Mouse (Mus musculus) MEL (cell line): ENCODE results near the gene Zfp553. TPM values are rescaled to one million over a fixed set of nuclear protein-coding genes. Genes with fewer than 3 reads are reported as not detected.

Source experiments
- DNase-seq: peaks from one replicate; pipeline ENCODE4 v3.0.0; 2011; ENCODE audit warnings: low read depth, low spot score
- H3K27ac ChIP-seq: 2 replicates; pipeline ENCODE4 v1.5.1; 2012; ENCODE audit warnings: low read depth, mild to moderate bottlenecking, control low read depth, low read length, moderate library complexity; ENCODE audit not compliant: control insufficient read depth
- H3K27me3 ChIP-seq, 2 experiments: fragments of 150-350 bp in 1 of 2; sonication (generic) in 1 of 2; 2 replicates each; pipeline ENCODE4 v1.6.1; 2012; ENCODE audit warnings: low read length in 2 of 2, mild to moderate bottlenecking in 2 of 2, improper control_type of control experiment in 1 of 2, moderate library complexity in 1 of 2; ENCODE audit not compliant: insufficient read depth in 2 of 2, control insufficient read depth in 1 of 2
- H3K36me3 ChIP-seq, 2 experiments: 2 replicates each; pipeline ENCODE4 v1.6.1; 2012 to 2014; ENCODE audit warnings: low read length in 2 of 2, improper control_type of control experiment in 1 of 2, inconsistent platforms in 1 of 2, mild to moderate bottlenecking in 1 of 2; ENCODE audit not compliant: insufficient read depth in 2 of 2, control insufficient read depth in 1 of 2
- H3K4me1 ChIP-seq, 2 experiments: fragments of 150-350 bp in 1 of 2; sonication (generic) in 1 of 2; 2 replicates each; pipeline ENCODE4 v1.6.1; 2012; ENCODE audit warnings: low read length in 2 of 2, improper control_type of control experiment in 1 of 2, mild to moderate bottlenecking in 1 of 2; ENCODE audit not compliant: insufficient read depth in 2 of 2, control insufficient read depth in 1 of 2
- H3K4me3 ChIP-seq, 2 experiments: fragments of 150-350 bp in 1 of 2; sonication (generic) in 1 of 2; 2 replicates each; pipeline ENCODE4 v1.5.1; 2012; ENCODE audit warnings: low read depth in 2 of 2, low read length in 2 of 2, mild to moderate bottlenecking in 2 of 2, moderate library complexity in 2 of 2, control low read depth in 1 of 2, improper control_type of control experiment in 1 of 2; ENCODE audit not compliant: control insufficient read depth in 1 of 2, insufficient read depth in 1 of 2
- H3K79me2 ChIP-seq: 2 replicates; pipeline ENCODE4 v1.6.1; 2012; ENCODE audit warnings: mild to moderate bottlenecking, low read length, moderate library complexity; ENCODE audit not compliant: control insufficient read depth, poor library complexity, insufficient read depth
- H3K9ac ChIP-seq: 2 replicates; pipeline ENCODE4 v1.6.1; 2012; ENCODE audit warnings: low read depth, mild to moderate bottlenecking, control low read depth, low read length, moderate library complexity; ENCODE audit not compliant: control insufficient read depth, poor library complexity, severe bottlenecking
- H3K9me3 ChIP-seq: fragments of 150-350 bp; sonication (generic); replicated peaks from 2 replicates; pipeline ENCODE4 v1.6.1; 2012; ENCODE audit warnings: mild to moderate bottlenecking, low read length, improper control_type of control experiment, moderate library complexity; ENCODE audit not compliant: insufficient read depth
- BHLHE40 ChIP-seq: IDR thresholded peaks from 2 replicates; pipeline ENCODE4 v1.6.1; 2012; ENCODE audit warnings: low read depth, mild to moderate bottlenecking, inconsistent platforms, low read length, improper control_type of control experiment, borderline replicate concordance
- CHD2 ChIP-seq: IDR thresholded peaks from 2 replicates; pipeline ENCODE4 v1.6.1; 2011; ENCODE audit warnings: low read length, improper control_type of control experiment
- CTCF ChIP-seq, 3 experiments: IDR thresholded peaks in 2 of 3; conservative IDR thresholded peaks in 1 of 3; 2 replicates each; pipeline ENCODE4 v1.5.1; 2011 to 2012; ENCODE audit warnings: low read length in 3 of 3, low read depth in 2 of 3, mild to moderate bottlenecking in 2 of 3, improper control_type of control experiment in 1 of 3, inconsistent platforms in 1 of 3, mixed read lengths in 1 of 3, moderate library complexity in 1 of 3; ENCODE audit not compliant: control insufficient read depth in 1 of 3, insufficient read depth in 1 of 3, poor library complexity in 1 of 3, severe bottlenecking in 1 of 3
- E2F4 ChIP-seq: IDR thresholded peaks from 2 replicates; pipeline ENCODE4 v1.6.1; 2011; ENCODE audit warnings: low read depth, low read length, improper control_type of control experiment, borderline replicate concordance
- EP300 ChIP-seq, 2 experiments: IDR thresholded peaks; 2 replicates each; pipeline ENCODE4 v1.6.1; 2011; ENCODE audit warnings: improper control_type of control experiment in 2 of 2, low read length in 2 of 2, low read depth in 1 of 2, mild to moderate bottlenecking in 1 of 2
- ETS1 ChIP-seq: IDR thresholded peaks from 2 replicates; pipeline ENCODE4 v1.6.1; 2012; ENCODE audit warnings: low read depth, mild to moderate bottlenecking, inconsistent platforms, low read length, improper control_type of control experiment, moderate library complexity
- GABPA ChIP-seq: IDR thresholded peaks from 2 replicates; pipeline ENCODE4 v1.6.1; 2012; ENCODE audit warnings: low read depth, mild to moderate bottlenecking, inconsistent platforms, low read length, improper control_type of control experiment, moderate library complexity
- GATA1 ChIP-seq: IDR thresholded peaks from 2 replicates; pipeline ENCODE4 v1.6.1; 2011; ENCODE audit warnings: low read depth, low read length, improper control_type of control experiment
- HCFC1 ChIP-seq: IDR thresholded peaks from 2 replicates; pipeline ENCODE4 v1.6.1; 2012; ENCODE audit warnings: low read depth, mild to moderate bottlenecking, inconsistent platforms, low read length, improper control_type of control experiment, moderate library complexity
- KAT2A ChIP-seq: conservative IDR thresholded peaks from 2 replicates; pipeline ENCODE4 v1.6.1; 2012; ENCODE audit warnings: low read depth, low read length, improper control_type of control experiment, inconsistent platforms
- MAX ChIP-seq: IDR thresholded peaks from 2 replicates; pipeline ENCODE4 v1.6.1; 2011; ENCODE audit warnings: low read length, improper control_type of control experiment
- MAZ ChIP-seq: IDR thresholded peaks from 2 replicates; pipeline ENCODE4 v1.6.1; 2012; ENCODE audit warnings: low read depth, mild to moderate bottlenecking, inconsistent platforms, low read length, improper control_type of control experiment
- MEF2A ChIP-seq: IDR thresholded peaks from 2 replicates; pipeline ENCODE4 v1.6.1; 2014; ENCODE audit warnings: low read depth, mild to moderate bottlenecking, inconsistent platforms, low read length, improper control_type of control experiment; ENCODE audit not compliant: poor library complexity, insufficient replicate concordance, severe bottlenecking; ENCODE audit errors: extremely low read depth
- MXI1 ChIP-seq: IDR thresholded peaks from 2 replicates; pipeline ENCODE4 v1.6.1; 2011; ENCODE audit warnings: mild to moderate bottlenecking, low read depth, low read length, improper control_type of control experiment
- MYC ChIP-seq: IDR thresholded peaks from 2 replicates; pipeline ENCODE4 v1.6.1; 2011; ENCODE audit warnings: low read depth, mild to moderate bottlenecking, low read length, improper control_type of control experiment, moderate library complexity
- NELFE ChIP-seq: IDR thresholded peaks from 2 replicates; pipeline ENCODE4 v1.6.1; 2011; ENCODE audit warnings: low read depth, low read length, improper control_type of control experiment
- NRF1 ChIP-seq: IDR thresholded peaks from 2 replicates; pipeline ENCODE4 v1.6.1; 2014; ENCODE audit warnings: low read depth, mild to moderate bottlenecking, inconsistent platforms, low read length, improper control_type of control experiment, moderate library complexity; ENCODE audit not compliant: poor library complexity, insufficient read depth, severe bottlenecking
- POLR2A ChIP-seq, 2 experiments: IDR thresholded peaks; 2 replicates each; pipeline ENCODE4 v1.6.1; 2011 to 2012; ENCODE audit warnings: low read length in 2 of 2, mild to moderate bottlenecking in 2 of 2, control low read depth in 1 of 2, improper control_type of control experiment in 1 of 2, low read depth in 1 of 2, moderate library complexity in 1 of 2; ENCODE audit not compliant: control insufficient read depth in 1 of 2, insufficient read depth in 1 of 2, poor library complexity in 1 of 2
- POLR2AphosphoS2 ChIP-seq: IDR thresholded peaks from 2 replicates; pipeline ENCODE4 v1.6.1; 2011; ENCODE audit warnings: low read length, improper control_type of control experiment
- POLR2AphosphoS5 ChIP-seq: IDR thresholded peaks from 2 replicates; pipeline ENCODE4 v1.6.1; 2012; ENCODE audit warnings: low read depth, borderline replicate concordance, mild to moderate bottlenecking, inconsistent platforms, low read length, moderate library complexity, mixed read lengths
- RAD21 ChIP-seq: IDR thresholded peaks from 2 replicates; pipeline ENCODE4 v1.6.1; 2011; ENCODE audit warnings: mild to moderate bottlenecking, low read depth, low read length, improper control_type of control experiment
- RCOR1 ChIP-seq: IDR thresholded peaks from 2 replicates; pipeline ENCODE4 v1.6.1; 2012; ENCODE audit warnings: low read depth, mild to moderate bottlenecking, inconsistent platforms, low read length, improper control_type of control experiment
- SIN3A ChIP-seq: IDR thresholded peaks from 2 replicates; pipeline ENCODE4 v1.6.1; 2012; ENCODE audit warnings: low read length, improper control_type of control experiment, inconsistent platforms
- SMC3 ChIP-seq: IDR thresholded peaks from 2 replicates; pipeline ENCODE4 v1.6.1; 2011; ENCODE audit warnings: low read depth, low read length, improper control_type of control experiment
- USF1 ChIP-seq: IDR thresholded peaks from 2 replicates; pipeline ENCODE4 v1.6.1; 2014; ENCODE audit warnings: low read depth, mild to moderate bottlenecking, inconsistent platforms, low read length, improper control_type of control experiment, moderate library complexity
- USF2 ChIP-seq, 2 experiments: IDR thresholded peaks; 2 replicates each; pipeline ENCODE4 v1.6.1; 2011 to 2012; ENCODE audit warnings: improper control_type of control experiment in 2 of 2, low read length in 2 of 2, borderline replicate concordance in 1 of 2, inconsistent platforms in 1 of 2, low read depth in 1 of 2, mild to moderate bottlenecking in 1 of 2; ENCODE audit not compliant: insufficient read depth in 1 of 2
- ZC3H11A ChIP-seq: IDR thresholded peaks from 2 replicates; pipeline ENCODE4 v1.6.1; 2012; ENCODE audit warnings: low read depth, mild to moderate bottlenecking, inconsistent platforms, low read length, improper control_type of control experiment
- ZKSCAN1 ChIP-seq: IDR thresholded peaks from 2 replicates; pipeline ENCODE4 v1.6.1; 2012; ENCODE audit warnings: low read depth, mild to moderate bottlenecking, inconsistent platforms, low read length, improper control_type of control experiment, moderate library complexity
- ZMIZ1 ChIP-seq: IDR thresholded peaks from 2 replicates; pipeline ENCODE4 v1.6.1; 2012; ENCODE audit warnings: low read depth, mild to moderate bottlenecking, inconsistent platforms, low read length, improper control_type of control experiment, moderate library complexity
- ZNF384 ChIP-seq: IDR thresholded peaks from 2 replicates; pipeline ENCODE4 v1.6.1; 2012; ENCODE audit warnings: low read depth, mild to moderate bottlenecking, inconsistent platforms, low read length, improper control_type of control experiment
- polyA plus RNA-seq, 2 experiments: library from polyadenylated mRNA; stranded (reverse) in 1 of 2; unstranded in 1 of 2; fragments of >175 nt in 1 of 2; fragments of >200 nt in 1 of 2; gene quantifications; 2 replicates each; pipeline versions ENCODE4 v1.2.1 to v1.2.4; 2012; ENCODE audit warnings: low replicate concordance in 2 of 2, low read depth in 1 of 2; ENCODE audit not compliant: insufficient read length in 2 of 2, insufficient read depth in 1 of 2, missing spikeins in 1 of 2
- total RNA-seq: library from RNA; depleted of rRNA; stranded (reverse); fragments of 300-350 nt; gene quantifications from 2 replicates; pipeline ENCODE4 v1.2.3, GENCODE M21; 2012

Zfp553 gene
- total and polyA plus RNA-seq, 3 experiments, result 14.6 to 19.0 TPM; not detected in 1

DNA sequence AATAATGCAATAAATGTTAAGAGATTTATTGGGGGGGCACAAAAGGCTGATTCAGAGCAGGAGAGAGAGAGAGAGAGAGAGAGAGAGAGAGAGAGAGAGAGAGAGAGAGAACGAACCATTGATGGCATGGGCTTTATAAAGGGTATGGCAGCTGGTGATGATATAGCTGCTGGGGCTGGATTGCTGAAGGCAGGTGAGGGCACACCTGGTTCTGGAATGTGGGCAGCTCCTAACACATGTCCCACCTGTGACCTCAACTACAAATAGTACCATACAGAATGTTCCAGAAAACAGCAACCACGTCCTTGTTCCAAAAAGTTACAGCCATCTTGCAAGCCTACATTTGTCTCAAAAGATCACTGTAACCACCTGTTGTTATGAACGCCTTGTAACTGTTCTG lies 1.5 kb upstream of the Zfp553 start:
- H3K36me3 ChIP-seq, result peaks cover 0 to 14% of the 10 kb centered on the region in 2 experiments; a peak in 2 of 4 replicates
- H3K4me3 ChIP-seq, result peak overlapping the region; percentile 80 to 83
- peak overlapping the region; percentile 94 for H3K9ac ChIP-seq
- H3K9me3 ChIP-seq, result no peaks in the 10 kb centered on the region
- DNase-seq, result no peak
- H3K4me1 ChIP-seq, result peaks cover 2 to 20% of the 10 kb centered on the region in 2 experiments; a peak in 3 of 4 replicates
- no peak overlapping the region for H3K27ac ChIP-seq
- H3K27me3 ChIP-seq, result no peaks in the 10 kb centered on the region
- peaks cover 37% of the 10 kb centered on the region for H3K79me2 ChIP-seq
- TF ChIP-seq ETS1, result no peak
- TF ChIP-seq MEF2A, result no peak
- no peak for TF ChIP-seq POLR2A (IDR thresholded peaks at IDR 0.05; ENCODE audit: control insufficient read depth in 1 of 2, insufficient read depth in 1 of 2, low read depth in 1 of 2, low read length in 2 of 2, poor library complexity in 1 of 2)
- no peak for TF ChIP-seq MAZ
- TF ChIP-seq POLR2AphosphoS2, result no peak
- no peak for TF ChIP-seq RCOR1
- TF ChIP-seq, all 39 proteins: peak for 0

DNA sequence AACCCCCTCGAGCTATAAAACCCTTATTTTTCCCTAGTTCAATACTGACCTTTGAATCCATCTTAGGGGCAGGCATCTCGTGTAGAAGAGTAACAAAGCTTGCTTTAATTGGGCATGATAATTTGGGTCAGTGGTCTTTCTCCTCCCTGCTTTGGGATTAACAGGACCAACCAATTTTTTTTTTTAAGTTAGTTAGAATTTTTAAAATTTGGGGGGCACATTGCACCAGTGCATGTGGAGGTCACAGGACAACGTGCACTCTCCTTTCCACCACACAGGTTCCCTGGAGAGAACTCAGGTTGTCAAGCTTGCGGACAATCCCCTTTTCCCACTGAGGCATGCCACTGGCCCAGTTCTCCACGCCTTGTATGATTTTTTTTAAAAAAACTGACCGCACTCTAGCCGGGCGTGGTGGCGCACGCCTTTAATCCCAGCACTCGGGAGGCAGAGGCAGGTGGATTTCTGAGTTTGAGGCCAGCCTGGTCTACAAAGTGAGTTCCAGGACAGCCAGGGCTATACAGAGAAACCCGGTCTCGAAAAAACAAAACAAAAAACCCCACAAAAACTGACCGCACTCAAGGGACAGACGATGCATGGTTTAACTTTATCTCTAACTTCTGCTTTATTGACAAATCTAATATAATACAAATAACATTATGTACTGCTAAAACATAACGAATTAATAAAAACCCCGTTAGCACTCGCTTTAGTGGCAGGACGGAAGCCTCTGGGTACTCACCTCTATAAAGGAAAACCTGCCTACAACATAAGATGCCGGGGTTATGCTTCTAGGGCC lies 837 bp upstream of the Zfp553 start:
- Histone ChIP-seq H3K27ac (peak overlapping the region; percentile 74), H3K36me3 (peaks cover 0 to 14% of the 10 kb centered on the region in 2 experiments; a peak in 3 of 4 replicates), H3K9me3 (no peaks in the 10 kb centered on the region), H3K79me2 (peaks cover 37% of the 10 kb centered on the region), H3K4me3 (peak overlapping the region; percentile 80 to 83), H3K27me3 (no peaks in the 10 kb centered on the region), H3K4me1 (peaks cover 2 to 20% of the 10 kb centered on the region in 2 experiments; a peak in 3 of 4 replicates), H3K9ac (peak overlapping the region; percentile 94)
- DNase-seq, result no peak
- TF ChIP-seq USF2 (IDR thresholded peaks at IDR 0.05; ENCODE audit: borderline replicate concordance in 1 of 2, insufficient read depth in 1 of 2, low read depth in 1 of 2, low read length in 2 of 2) (no peak), CHD2 (no peak), SMC3 (no peak), NRF1 (no peak), NELFE (no peak), SIN3A (peak; percentile 59; the same call in 1 of the 2 replicates), KAT2A (no peak), ZKSCAN1 (no peak), E2F4 (no peak), CTCF (IDR thresholded peaks at IDR 0.05 in 2 of 3, conservative IDR thresholded peaks at IDR 0.05 in 1 of 3; ENCODE audit: control insufficient read depth in 1 of 3, insufficient read depth in 1 of 3, low read depth in 2 of 3, low read length in 3 of 3, poor library complexity in 1 of 3, severe bottlenecking in 1 of 3) (no peak), MYC (peak; percentile 68; the same call in 1 of the 2 replicates), HCFC1 (no peak), GABPA (no peak), RAD21 (no peak), MXI1 (peak; percentile 56; the same call in 1 of the 2 replicates), MAZ (no peak), BHLHE40 (no peak), ZMIZ1 (peak; percentile 84), POLR2AphosphoS5 (no peak), EP300 (IDR thresholded peaks at IDR 0.05; ENCODE audit: low read depth in 1 of 2, low read length in 2 of 2) (peak in 1 of 2 experiments; percentile 18; a peak in 3 of 4 replicates), ZC3H11A (no peak), MAX (peak; percentile 42), RCOR1 (no peak), ZNF384 (peak; percentile 64), POLR2AphosphoS2 (no peak), GATA1 (no peak), USF1 (no peak)
